Mouse (Mus musculus): ENCODE results near the gene Brox.
"Not testable (repeated sequence)": the region's sequence is repeated elsewhere in the genome, so short reads cannot be mapped to it uniquely, and the experiment has no call there.

Brox gene

GRCm38 (mm10) chr1:183296877-183297383 is at the start of gene Brox:
TSS of gene Brox (minus strand) at chr1:183297269.
- peak; percentile 93 to 95 for DNase-seq (ENCODE audit: low spot score in 2 of 2)

DNA sequence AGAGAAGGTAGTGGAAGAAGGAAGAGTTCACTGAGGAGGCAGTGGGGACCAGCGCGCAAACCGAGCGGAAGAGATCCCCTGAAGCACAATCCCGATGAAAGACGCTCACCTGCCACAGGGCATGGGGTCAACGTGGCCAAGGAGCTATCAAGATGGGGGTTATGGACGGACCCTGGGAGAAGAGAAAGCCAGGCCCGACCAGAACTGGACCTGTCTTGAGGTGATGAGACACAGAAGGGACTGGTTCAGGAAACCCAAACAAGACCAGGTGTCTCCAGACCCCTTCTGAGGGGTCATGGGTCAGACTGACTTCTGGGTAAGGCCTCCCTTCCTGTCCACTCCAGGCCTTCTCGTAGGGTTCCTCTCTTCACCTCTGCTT is 48.7 kb upstream of the Brox start:
- no peak for DNase-seq (ENCODE audit: low spot score in 2 of 2)

DNA sequence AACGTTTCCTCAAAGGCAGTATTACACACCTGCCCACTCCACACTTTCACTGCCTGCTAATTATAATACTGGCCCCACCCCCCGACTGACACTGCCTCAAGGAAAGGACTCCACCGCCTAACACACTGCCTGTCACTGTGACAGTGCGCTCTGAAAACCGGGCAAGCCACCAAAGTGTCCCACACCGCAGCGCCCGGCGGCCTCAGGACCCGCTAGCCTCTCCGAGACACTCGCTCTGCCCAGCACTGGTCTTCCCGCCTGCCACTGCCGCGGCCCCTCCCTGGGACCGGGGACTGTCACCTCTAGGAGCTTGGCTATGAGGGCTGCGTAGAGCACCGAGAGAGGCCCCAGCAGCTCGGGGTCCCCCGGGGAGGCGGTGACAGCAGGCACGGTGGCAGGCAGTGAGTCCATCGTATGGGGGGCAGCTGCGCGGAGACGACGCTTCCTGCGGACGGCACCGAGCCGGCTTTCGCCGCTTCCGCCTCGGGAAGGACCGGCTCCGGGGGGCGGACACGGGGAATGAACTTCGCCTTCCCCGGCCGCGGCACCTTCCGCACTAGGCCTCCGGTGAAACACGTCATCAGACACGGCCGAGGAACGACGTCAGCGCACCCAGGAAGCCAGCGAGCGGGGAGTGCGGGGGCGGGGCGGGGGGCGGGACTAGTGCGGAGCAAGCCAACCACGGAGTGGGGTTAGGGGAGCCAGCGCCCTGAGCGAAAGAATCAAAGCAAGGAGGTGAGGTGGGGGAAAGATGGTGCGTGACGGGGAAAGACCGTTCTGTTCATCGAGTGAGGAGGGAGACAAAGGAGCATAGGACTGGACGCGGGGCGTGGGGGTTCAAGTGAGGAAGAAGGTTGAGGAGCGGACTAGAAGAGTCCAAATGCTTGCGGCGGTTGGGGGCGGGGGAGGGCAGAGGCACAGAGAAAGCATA is 48.1 kb upstream of the Brox start:
- DNase-seq (ENCODE audit: low spot score in 2 of 2), result peak; percentile 84 to 88

DNA sequence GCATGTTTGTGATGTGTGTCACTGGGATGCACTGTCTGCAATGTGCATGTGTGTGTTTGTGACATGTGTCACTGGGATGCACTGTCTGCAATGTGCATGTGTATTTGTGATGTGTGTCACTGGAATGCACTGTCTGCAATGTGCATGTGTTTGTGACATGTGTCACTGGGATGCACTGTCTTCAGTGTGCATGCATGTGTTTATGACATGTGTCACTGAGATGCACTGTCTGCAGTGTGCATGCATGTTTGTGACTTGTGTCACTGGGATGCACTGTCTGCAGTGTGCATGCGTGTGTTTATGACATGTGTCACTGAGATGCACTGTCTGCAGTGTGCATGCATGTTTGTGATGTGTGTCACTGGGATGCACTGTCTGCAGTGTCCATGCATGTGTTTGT is 45.8 kb upstream of the Brox start:
- DNase-seq (ENCODE audit: low spot score in 2 of 2), result not testable (repeated sequence)

GRCm38 (mm10) chr1:183327171-183327570 is 30.1 kb upstream of the Brox start:
- DNase-seq (ENCODE audit: low spot score in 2 of 2), result no peak

DNA sequence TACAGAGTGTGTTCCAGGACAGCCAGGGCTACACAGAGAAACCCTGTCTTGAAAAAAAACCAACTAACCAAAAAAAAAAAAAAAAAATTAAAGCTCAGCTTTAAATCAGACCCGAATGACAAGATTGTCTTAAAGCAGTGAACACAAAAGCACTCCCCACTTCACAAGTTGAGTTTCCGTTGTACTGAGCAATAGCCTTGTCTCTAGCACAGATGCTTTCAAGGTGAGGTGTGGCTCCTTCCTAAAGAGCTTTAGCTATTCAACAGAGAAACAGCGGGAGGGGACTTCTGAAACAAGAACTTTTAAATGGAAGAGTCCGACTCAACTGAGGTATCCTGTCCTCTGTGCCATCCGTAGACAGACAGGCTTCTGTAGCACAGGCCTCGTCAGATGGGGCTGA is 27.4 kb upstream of the Brox start:
- no peak for DNase-seq (ENCODE audit: low spot score in 2 of 2)

DNA sequence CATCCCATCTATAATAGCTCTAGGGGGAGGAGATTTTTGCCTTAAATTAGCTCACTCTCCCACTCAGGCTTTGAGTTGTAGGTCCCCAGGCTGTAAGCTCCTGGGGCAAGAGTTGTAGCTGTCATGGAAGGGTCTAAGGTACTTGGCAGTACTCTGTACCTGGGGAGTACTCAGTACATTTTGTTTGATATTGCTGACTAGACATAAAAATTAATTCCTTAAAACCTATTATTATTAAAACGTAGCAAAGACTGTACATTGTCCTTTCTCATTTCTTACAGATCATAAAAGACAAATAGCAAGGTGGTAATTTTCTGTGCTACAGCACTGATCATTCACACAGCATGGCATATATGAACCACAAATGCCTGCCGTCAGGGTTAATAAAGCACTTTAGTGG is 26.9 kb upstream of the Brox start:
- DNase-seq (ENCODE audit: low spot score in 2 of 2), result no peak

DNA sequence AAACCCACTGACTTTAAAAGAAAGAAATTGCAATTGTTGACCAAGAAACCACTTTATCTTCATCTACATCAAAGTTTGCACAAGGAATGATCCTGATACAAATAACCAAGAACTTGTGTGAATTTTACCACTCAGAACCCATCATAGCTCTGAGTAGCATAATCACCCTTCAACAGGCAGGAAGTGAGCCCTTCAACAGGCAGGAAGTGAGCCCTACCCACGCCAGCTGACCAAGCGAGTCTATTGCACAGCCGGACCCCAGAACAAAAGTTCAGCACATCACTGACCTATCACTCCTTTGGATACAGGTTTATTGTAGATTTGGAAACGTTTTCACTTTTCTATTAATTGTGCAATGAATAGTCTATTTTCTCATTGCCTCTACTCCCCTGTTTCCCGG is 25.4 kb upstream of the Brox start:
- not testable (repeated sequence) for DNase-seq (ENCODE audit: low spot score in 2 of 2)

DNA sequence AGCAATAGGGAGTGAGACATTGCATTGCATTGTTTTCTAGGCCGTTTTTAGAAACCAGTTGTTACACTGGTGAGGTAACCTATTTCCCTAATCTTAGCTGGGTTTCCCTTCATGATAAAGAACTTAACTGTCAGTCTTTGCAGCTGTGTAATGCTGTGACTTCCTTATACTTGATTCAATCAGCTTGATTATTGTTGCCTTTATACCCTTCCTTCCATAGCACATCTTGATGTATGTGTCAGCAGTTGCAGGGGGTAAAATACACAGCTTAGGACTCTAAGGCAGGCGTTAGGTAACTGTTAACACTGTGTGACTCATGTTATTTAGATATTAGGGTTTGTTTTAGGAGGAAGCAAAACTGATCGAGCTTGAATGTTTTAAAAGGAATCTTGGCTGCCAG is 23.6 kb upstream of the Brox start:
- DNase-seq (ENCODE audit: low spot score in 2 of 2), result no peak

DNA sequence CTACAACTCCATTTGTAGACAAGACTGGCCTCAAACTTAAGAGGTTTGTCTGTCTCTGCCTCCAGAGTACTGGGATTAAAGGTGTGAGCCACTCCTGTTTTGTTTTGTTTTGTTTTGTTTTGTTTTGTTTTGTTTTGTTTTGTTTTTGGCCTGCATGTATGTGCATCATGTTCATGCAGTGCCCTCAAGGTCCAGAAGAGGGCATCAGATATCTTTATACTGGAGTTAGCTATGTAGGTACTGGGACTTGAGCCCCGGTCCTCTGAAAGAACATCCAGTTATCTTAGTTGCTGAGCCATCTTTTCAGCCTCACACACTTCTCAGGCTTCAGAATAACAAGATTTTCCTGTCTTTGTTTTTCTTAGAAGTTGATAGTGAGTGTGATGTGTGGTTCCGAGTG is 18.7 kb upstream of the Brox start:
- DNase-seq (ENCODE audit: low spot score in 2 of 2), result no peak

GRCm38 (mm10) chr1:183312076-183312475 is 15.0 kb upstream of the Brox start:
- DNase-seq (ENCODE audit: low spot score in 2 of 2), result no peak

GRCm38 (mm10) chr1:183309601-183310000 is 12.5 kb upstream of the Brox start:
- not testable (repeated sequence) for DNase-seq (ENCODE audit: low spot score in 2 of 2)

- DNase-seq (ENCODE audit: low spot score in 2 of 2), result no peak
These were observed 11.4 kb upstream of the Brox start for GRCm38 (mm10) chr1:183308476-183308875.

DNA sequence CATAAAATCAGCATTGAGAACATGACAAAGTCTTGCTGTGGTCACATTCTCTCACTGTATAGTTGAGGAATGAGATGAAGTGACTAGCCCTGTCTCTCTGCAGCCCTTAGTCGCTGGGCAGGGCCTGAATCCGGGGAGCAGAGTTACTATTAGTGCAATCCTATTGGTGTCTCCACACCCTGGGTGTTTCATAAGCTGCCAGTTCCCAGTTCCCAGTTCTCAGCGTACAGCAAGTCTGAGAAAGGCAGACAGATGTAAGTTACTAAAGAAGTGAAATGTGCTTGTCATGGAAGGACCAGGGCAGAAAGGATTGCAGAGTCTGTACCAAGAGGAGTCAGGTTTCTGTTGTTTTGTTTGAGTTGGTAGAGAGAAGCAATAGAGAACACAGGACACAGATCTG is 10.5 kb upstream of the Brox start:
- DNase-seq (ENCODE audit: low spot score in 2 of 2), result no peak

DNA sequence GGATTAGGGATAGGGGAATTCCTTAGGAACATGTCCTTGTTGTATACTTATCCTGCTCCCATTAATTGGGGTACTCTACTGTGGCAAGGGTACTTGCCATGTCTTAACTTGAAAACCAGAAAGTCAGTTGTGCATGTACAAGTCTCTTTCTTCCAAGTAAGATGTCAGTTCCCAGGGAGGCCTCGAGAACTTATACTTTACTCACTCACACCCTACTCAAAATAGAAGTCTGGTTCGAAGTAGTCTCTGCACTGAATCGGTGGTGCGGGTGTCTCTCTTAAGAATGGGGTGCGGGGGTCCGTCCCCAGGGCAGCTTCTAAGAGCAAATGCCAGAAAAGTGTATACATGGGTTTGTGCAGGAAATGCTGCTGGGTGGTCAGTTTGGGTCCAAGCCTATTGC is 2.1 kb upstream of the Brox start:
- DNase-seq (ENCODE audit: low spot score in 2 of 2), result peak; percentile 92

GRCm38 (mm10) chr1:183297886-183298489 is 919 bp upstream of the Brox start:
- DNase-seq (ENCODE audit: low spot score in 2 of 2), result peak; percentile 36 to 55

- no peak for DNase-seq (ENCODE audit: low spot score in 2 of 2)
These were observed 410 bp upstream of the Brox start for GRCm38 (mm10) chr1:183297473-183297885.

DNA sequence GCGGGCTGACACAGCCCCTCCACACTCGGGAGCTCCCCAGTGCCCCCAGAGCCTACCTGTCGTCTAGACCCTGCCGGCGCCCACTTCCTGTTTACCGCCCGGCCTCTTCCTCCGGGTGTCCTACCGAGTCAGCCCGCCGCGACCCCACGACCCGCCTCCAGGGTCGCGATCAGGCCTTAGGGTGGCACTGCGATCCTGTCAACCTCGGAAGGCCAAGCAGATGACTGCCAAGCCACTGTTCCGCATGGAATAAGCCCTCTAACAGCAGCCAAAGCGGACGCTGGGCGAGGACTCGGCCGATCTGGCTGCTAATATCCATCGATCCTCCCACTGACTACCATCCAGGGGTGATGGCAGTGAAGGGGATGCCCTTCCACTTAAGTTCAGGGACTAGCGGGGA is 604 bp downstream of the Brox start, which contains the start of gene Aida:
Aida (plus strand) TSS at position 126 of the 400 bp plus-strand sequence.
- peak; percentile 62 to 75 for DNase-seq (ENCODE audit: low spot score in 2 of 2)

- no peak for DNase-seq (ENCODE audit: low spot score in 2 of 2)
These were observed 7.5 kb downstream of the Brox start for GRCm38 (mm10) chr1:183289576-183289975.

DNA sequence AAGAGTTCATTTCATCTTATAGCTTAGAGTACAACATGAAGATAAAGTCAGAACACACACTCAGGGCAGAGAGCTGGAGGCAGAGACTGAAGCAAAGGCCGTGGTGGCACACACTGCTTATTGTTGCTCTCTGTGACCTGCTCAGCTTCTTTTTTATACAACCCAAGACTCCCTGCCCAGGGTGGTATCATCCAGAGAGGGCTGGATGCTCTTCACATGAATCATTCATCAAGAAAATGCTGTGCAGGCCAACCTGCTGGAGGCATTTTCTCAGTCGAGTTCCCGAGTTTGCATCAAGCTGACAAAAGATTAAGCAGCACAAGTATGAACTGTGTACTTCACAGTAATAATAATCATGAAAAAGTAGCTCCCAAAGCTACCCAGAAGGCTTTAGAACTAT is 8.7 kb downstream of the Brox start:
- no peak for DNase-seq (ENCODE audit: low spot score in 2 of 2)

GRCm38 (mm10) chr1:183275763-183276162 is 21.3 kb downstream of the Brox start:
- DNase-seq (ENCODE audit: low spot score in 2 of 2), result no peak

GRCm38 (mm10) chr1:183274385-183274784 is 22.7 kb downstream of the Brox start:
- DNase-seq (ENCODE audit: low spot score in 2 of 2), result no peak

All from natural killer cell, adult 2 months (primary cell).